Mouse (Mus musculus): ENCODE results near the gene Pstpip1. TPM values are rescaled to one million over a fixed set of nuclear protein-coding genes. Genes with fewer than 3 reads are reported as not detected.
A peak's percentile ranks its signal among the peaks of the same experiment; 100 is the strongest.

The Pstpip1 gene
- polyA plus RNA-seq, 1 experiment, result 196 TPM

- WGBS, result 13% methylated on average over 5 of the region's 5 CpGs
- DNase-seq, result no peak
- peaks cover 4% of the 10 kb centered on the region; the same call in 1 of the 2 replicates for H3K4me1 ChIP-seq (replicated peaks; ENCODE audit: control insufficient read depth, insufficient read depth, low read length)
- TF ChIP-seq CTCF (IDR thresholded peaks at IDR 0.05; ENCODE audit: borderline replicate concordance, control insufficient read depth, extremely low read depth, insufficient read depth, low read length, poor library complexity), result no peak
- no peak for TF ChIP-seq POLR2A (IDR thresholded peaks at IDR 0.05; ENCODE audit: control insufficient read depth, extremely low read depth, insufficient read depth, low read length, poor library complexity)
- no peaks in the 10 kb centered on the region for H3K36me3 ChIP-seq (ENCODE audit: control insufficient read depth, insufficient read depth, low read length)
- no peak overlapping the region for H3K27ac ChIP-seq (ENCODE audit: control insufficient read depth, insufficient read depth, low read length)
- H3K27me3 ChIP-seq (ENCODE audit: control insufficient read depth, insufficient read depth, low read length), result no peaks in the 10 kb centered on the region
- no peak overlapping the region for H3K4me3 ChIP-seq (ENCODE audit: control insufficient read depth, insufficient read depth, low read length)
These were observed 76.4 kb downstream of the Pstpip1 start for GRCm38 (mm10) chr9:56166161-56166560.

- TF ChIP-seq CTCF (IDR thresholded peaks at IDR 0.05; ENCODE audit: borderline replicate concordance, control insufficient read depth, extremely low read depth, insufficient read depth, low read length, poor library complexity), result no peak
- no peak for TF ChIP-seq POLR2A (IDR thresholded peaks at IDR 0.05; ENCODE audit: control insufficient read depth, extremely low read depth, insufficient read depth, low read length, poor library complexity)
- Histone ChIP-seq H3K4me1 (replicated peaks; ENCODE audit: control insufficient read depth, insufficient read depth, low read length) (peaks cover 4% of the 10 kb centered on the region; the same call in 1 of the 2 replicates), H3K36me3 (ENCODE audit: control insufficient read depth, insufficient read depth, low read length) (no peaks in the 10 kb centered on the region), H3K27me3 (ENCODE audit: control insufficient read depth, insufficient read depth, low read length) (no peaks in the 10 kb centered on the region), H3K27ac (ENCODE audit: control insufficient read depth, insufficient read depth, low read length) (no peak overlapping the region), H3K4me3 (ENCODE audit: control insufficient read depth, insufficient read depth, low read length) (no peak overlapping the region)
- no peak for DNase-seq
- WGBS, result 95% methylated on average over 6 of the region's 6 CpGs
These were observed 77.9 kb downstream of the Pstpip1 start for GRCm38 (mm10) chr9:56167690-56168089.

- H3K36me3 ChIP-seq (ENCODE audit: control insufficient read depth, insufficient read depth, low read length), result no peaks in the 10 kb centered on the region
- no peak overlapping the region for H3K4me3 ChIP-seq (ENCODE audit: control insufficient read depth, insufficient read depth, low read length)
- 96% methylated on average over 3 of the region's 3 CpGs for WGBS
- H3K27ac ChIP-seq (ENCODE audit: control insufficient read depth, insufficient read depth, low read length), result no peak overlapping the region
- no peak for DNase-seq
- H3K27me3 ChIP-seq (ENCODE audit: control insufficient read depth, insufficient read depth, low read length), result no peaks in the 10 kb centered on the region
- H3K4me1 ChIP-seq (replicated peaks; ENCODE audit: control insufficient read depth, insufficient read depth, low read length), result peaks cover 11% of the 10 kb centered on the region
- TF ChIP-seq CTCF (IDR thresholded peaks at IDR 0.05; ENCODE audit: borderline replicate concordance, control insufficient read depth, extremely low read depth, insufficient read depth, low read length, poor library complexity), result no peak
- TF ChIP-seq POLR2A (IDR thresholded peaks at IDR 0.05; ENCODE audit: control insufficient read depth, extremely low read depth, insufficient read depth, low read length, poor library complexity), result no peak
These were observed 85.6 kb downstream of the Pstpip1 start for GRCm38 (mm10) chr9:56175316-56175715.

GRCm38 (mm10) chr9:56177354-56177753 lies 87.6 kb downstream of the Pstpip1 start:
- no peaks in the 10 kb centered on the region for H3K27me3 ChIP-seq (ENCODE audit: control insufficient read depth, insufficient read depth, low read length)
- peak overlapping the region; percentile 55; the same call in 1 of the 2 replicates for H3K27ac ChIP-seq (ENCODE audit: control insufficient read depth, insufficient read depth, low read length)
- no peak overlapping the region for H3K4me3 ChIP-seq (ENCODE audit: control insufficient read depth, insufficient read depth, low read length)
- H3K36me3 ChIP-seq (ENCODE audit: control insufficient read depth, insufficient read depth, low read length), result no peaks in the 10 kb centered on the region
- no peak for DNase-seq
- WGBS, result 95% methylated on average over 4 of the region's 4 CpGs
- peaks cover 15% of the 10 kb centered on the region for H3K4me1 ChIP-seq (replicated peaks; ENCODE audit: control insufficient read depth, insufficient read depth, low read length)
- TF ChIP-seq CTCF (IDR thresholded peaks at IDR 0.05; ENCODE audit: borderline replicate concordance, control insufficient read depth, extremely low read depth, insufficient read depth, low read length, poor library complexity), result no peak
- TF ChIP-seq POLR2A (IDR thresholded peaks at IDR 0.05; ENCODE audit: control insufficient read depth, extremely low read depth, insufficient read depth, low read length, poor library complexity), result no peak

Other genes starting within 250 kb of the Pstpip1 start
- 5.9 and 6.5 TPM in 2 replicates for gene Scaper, start 151.8 kb upstream of the Pstpip1 start, polyA plus RNA-seq (2012; rRNA removed)
- gene 4930563M21Rik, start 79.4 kb upstream of the Pstpip1 start, polyA plus RNA-seq (2012; rRNA removed), result not detected in 2 replicates
- gene Rcn2, start 48.1 kb upstream of the Pstpip1 start, polyA plus RNA-seq (2012; rRNA removed), result 47.3 and 53.5 TPM in 2 replicates
- 120 and 146 TPM in 2 replicates for gene Tspan3, start 75.5 kb downstream of the Pstpip1 start, polyA plus RNA-seq (2012; rRNA removed)

Measured in thymus, adult 2 months (tissue).